Mouse (Mus musculus) brain, embryonic 14.5 days (tissue): ENCODE data around the gene Bmf.

Experiments
- CTCF ChIP-seq: fragments of 200-500 bp; IDR thresholded peaks from 2 replicates; pipeline ENCODE4 v1.5.1; 2012; ENCODE audit warnings: inconsistent platforms, mild to moderate bottlenecking, moderate library complexity, borderline replicate concordance; ENCODE audit not compliant: insufficient read depth, insufficient read length; ENCODE audit errors: extremely low read depth
- POLR2A ChIP-seq: fragments of 200-500 bp; IDR thresholded peaks from 2 replicates; pipeline ENCODE4 v1.6.1; 2012; ENCODE audit warnings: mild to moderate bottlenecking, inconsistent platforms, borderline replicate concordance; ENCODE audit not compliant: poor library complexity, insufficient read depth, insufficient read length, severe bottlenecking; ENCODE audit errors: extremely low read depth

- TF ChIP-seq CTCF = no peak
- no peak for TF ChIP-seq POLR2A
These were observed 41.6 kb upstream of the Bmf start for GRCm38 (mm10) chr2:118591083-118591482.
